Mouse (Mus musculus) midbrain, embryonic 13.5 days (tissue): ENCODE data around the gene Ralgapa2. TPM values are rescaled to one million over a fixed set of nuclear protein-coding genes. Genes with fewer than 3 reads are reported as not detected.
A peak's percentile ranks its signal among the peaks of the same experiment; 100 is the strongest.

Source experiments
- ATAC-seq: fragments of 200-750 bp; cut with Nextera tagmentation; 2 replicates; pipeline ENCODE4 v1.8.0; 2017; ENCODE audit warnings: mild to moderate bottlenecking, moderate TSS enrichment, moderate library complexity
- H3K27ac ChIP-seq: fragments of 300-500 bp; sonication (generic); 2 replicates; pipeline ENCODE4 v1.5.1; 2015; ENCODE audit warnings: inconsistent platforms, mild to moderate bottlenecking, moderate library complexity
- H3K27me3 ChIP-seq: fragments of 300-500 bp; sonication (generic); 2 replicates; pipeline ENCODE4 v1.6.1; 2015; ENCODE audit warnings: mild to moderate bottlenecking, inconsistent platforms
- H3K36me3 ChIP-seq: fragments of 300-500 bp; sonication (generic); 2 replicates; pipeline ENCODE4 v1.6.1; 2015; ENCODE audit warnings: mild to moderate bottlenecking, inconsistent platforms
- H3K4me1 ChIP-seq: fragments of 300-500 bp; sonication (generic); replicated peaks from 2 replicates; pipeline ENCODE4 v1.6.1; 2015; ENCODE audit warnings: inconsistent platforms
- H3K4me2 ChIP-seq: fragments of 300-500 bp; sonication (generic); replicated peaks from 2 replicates; pipeline ENCODE4 v1.6.1; 2015; ENCODE audit warnings: moderate library complexity, mild to moderate bottlenecking, inconsistent platforms
- H3K4me3 ChIP-seq: fragments of 300-500 bp; sonication (generic); replicated peaks from 2 replicates; pipeline ENCODE4 v1.5.1; 2015; ENCODE audit warnings: mild to moderate bottlenecking, inconsistent platforms
- H3K9ac ChIP-seq: fragments of 300-500 bp; sonication (generic); replicated peaks from 2 replicates; pipeline ENCODE4 v1.6.1; 2015; ENCODE audit warnings: mild to moderate bottlenecking, inconsistent platforms
- H3K9me3 ChIP-seq: fragments of 300-500 bp; sonication (generic); 2 replicates; pipeline ENCODE4 v1.6.1; 2016; ENCODE audit warnings: mild to moderate bottlenecking, inconsistent platforms
- WGBS: fragments of 180-500 bp; shearing (Covaris S2); methylation state at CpG from one replicate; pipeline ENCODE4 v1.1.7; 2015; 5-methylcytosine and 5-hydroxymethylcytosine counted together
- polyA plus RNA-seq: library from polyadenylated mRNA; unstranded; fragments of >200 nt; fragmentation: Nextera tagmentation; extraction: Ambion mirVana; gene quantifications from 2 replicates; pipeline ENCODE4 v1.2.1, GENCODE M21; 2015

The Ralgapa2 gene
- polyA plus RNA-seq, 1 experiment from 2014 or later = 11.7 TPM

GRCm38 (mm10) chr2:146524685-146525415 is 12.7 kb upstream of the Ralgapa2 start:
- H3K27me3 ChIP-seq = no peaks in the 10 kb centered on the region
- ATAC-seq = no peak
- no peaks in the 10 kb centered on the region for H3K4me1 ChIP-seq
- 90% methylated on average over 4 of the region's 4 CpGs for WGBS
- H3K27ac ChIP-seq = no peak overlapping the region
- H3K4me2 ChIP-seq = no peak overlapping the region
- H3K4me3 ChIP-seq = no peak overlapping the region
- no peaks in the 10 kb centered on the region for H3K9me3 ChIP-seq
- no peak overlapping the region for H3K9ac ChIP-seq
- no peaks in the 10 kb centered on the region for H3K36me3 ChIP-seq

- Histone ChIP-seq H3K4me1 (0 out of 2 replicates have a peak, but pooled peaks cover 3% of the 10 kb centered on the region), H3K4me2 (no peak overlapping the region), H3K9me3 (no peaks in the 10 kb centered on the region), H3K9ac (no peak overlapping the region), H3K27me3 (no peaks in the 10 kb centered on the region), H3K27ac (no peak overlapping the region), H3K36me3 (no peaks in the 10 kb centered on the region), H3K4me3 (no peak overlapping the region)
- 86% methylated on average over 2 of the region's 2 CpGs for WGBS
- no peak for ATAC-seq
Measured at GRCm38 (mm10) chr2:146516894-146517293, 4.8 kb upstream of the Ralgapa2 start.

- ATAC-seq = no peak
- H3K36me3 ChIP-seq = no peaks in the 10 kb centered on the region
- H3K9me3 ChIP-seq = no peaks in the 10 kb centered on the region
- no peak overlapping the region for H3K4me2 ChIP-seq
- H3K4me3 ChIP-seq = no peak overlapping the region
- no peaks in the 10 kb centered on the region for H3K27me3 ChIP-seq
- H3K27ac ChIP-seq = no peak overlapping the region
- H3K9ac ChIP-seq = no peak overlapping the region
- WGBS = 82% methylated on average over 2 of the region's 2 CpGs
- H3K4me1 ChIP-seq = peaks cover 12% of the 10 kb centered on the region
Measured at GRCm38 (mm10) chr2:146515081-146515480, 2.9 kb upstream of the Ralgapa2 start.

- Histone ChIP-seq H3K4me3 (peak overlapping the region; percentile 91; the same call in 1 of the 2 replicates), H3K9ac (no peak overlapping the region), H3K27ac (no peak overlapping the region), H3K27me3 (no peaks in the 10 kb centered on the region), H3K4me1 (peaks cover 21% of the 10 kb centered on the region), H3K9me3 (no peaks in the 10 kb centered on the region), H3K36me3 (no peaks in the 10 kb centered on the region), H3K4me2 (peak overlapping the region; percentile 35; the same call in 1 of the 2 replicates)
- WGBS = 86% methylated on average over 2 of the region's 2 CpGs
- ATAC-seq = peak; percentile 5
Measured at GRCm38 (mm10) chr2:146512581-146512920, 407 bp upstream of the Ralgapa2 start.

- no peaks in the 10 kb centered on the region for H3K36me3 ChIP-seq
- WGBS = 0% methylated on average over 22 of the region's 22 CpGs
- peak overlapping the region; percentile 94 for H3K9ac ChIP-seq
- no peak for ATAC-seq
- H3K4me3 ChIP-seq = peak overlapping the region; percentile 91
- peaks cover 21% of the 10 kb centered on the region for H3K4me1 ChIP-seq
- no peaks in the 10 kb centered on the region for H3K27me3 ChIP-seq
- H3K27ac ChIP-seq = peak overlapping the region; percentile 46
- no peaks in the 10 kb centered on the region for H3K9me3 ChIP-seq
- H3K4me2 ChIP-seq = peak overlapping the region; percentile 81
Measured at GRCm38 (mm10) chr2:146511401-146511865, 711 bp downstream of the Ralgapa2 start.

- Histone ChIP-seq H3K4me3 (peak overlapping the region; percentile 91), H3K4me2 (peak overlapping the region; percentile 81), H3K9ac (peak overlapping the region; percentile 94), H3K4me1 (peaks cover 21% of the 10 kb centered on the region), H3K27ac (no peak overlapping the region), H3K36me3 (no peaks in the 10 kb centered on the region), H3K9me3 (no peaks in the 10 kb centered on the region), H3K27me3 (no peaks in the 10 kb centered on the region)
- 16% methylated on average over 1 of the region's 1 CpGs for WGBS
- no peak for ATAC-seq
Measured at GRCm38 (mm10) chr2:146510780-146511179, 1.4 kb downstream of the Ralgapa2 start.

GRCm38 (mm10) chr2:146502578-146503311 is 9.4 kb downstream of the Ralgapa2 start:
- H3K4me1 ChIP-seq = peaks cover 16% of the 10 kb centered on the region
- H3K4me3 ChIP-seq = no peak overlapping the region
- H3K9me3 ChIP-seq = no peaks in the 10 kb centered on the region
- H3K4me2 ChIP-seq = no peak overlapping the region
- no peak overlapping the region for H3K27ac ChIP-seq
- peak; percentile 62; the same call in 1 of the 2 replicates for ATAC-seq
- H3K9ac ChIP-seq = no peak overlapping the region
- no peaks in the 10 kb centered on the region for H3K27me3 ChIP-seq
- no peaks in the 10 kb centered on the region for H3K36me3 ChIP-seq
- WGBS = 75% methylated on average over 9 of the region's 9 CpGs

GRCm38 (mm10) chr2:146500067-146500466 is 12.1 kb downstream of the Ralgapa2 start:
- Histone ChIP-seq H3K9me3 (no peaks in the 10 kb centered on the region), H3K27me3 (no peaks in the 10 kb centered on the region), H3K27ac (no peak overlapping the region), H3K4me1 (peaks cover 16% of the 10 kb centered on the region), H3K9ac (no peak overlapping the region), H3K36me3 (no peaks in the 10 kb centered on the region), H3K4me2 (no peak overlapping the region), H3K4me3 (no peak overlapping the region)
- ATAC-seq = no peak
- WGBS = 96% methylated on average over 1 of the region's 1 CpGs

- ATAC-seq = no peak
- H3K4me2 ChIP-seq = no peak overlapping the region
- no peak overlapping the region for H3K9ac ChIP-seq
- no peak overlapping the region for H3K27ac ChIP-seq
- H3K27me3 ChIP-seq = no peaks in the 10 kb centered on the region
- no peaks in the 10 kb centered on the region for H3K36me3 ChIP-seq
- H3K4me3 ChIP-seq = no peak overlapping the region
- WGBS = 96% methylated on average over 1 of the region's 1 CpGs
- H3K9me3 ChIP-seq = no peaks in the 10 kb centered on the region
- H3K4me1 ChIP-seq = peaks cover 16% of the 10 kb centered on the region
Measured at GRCm38 (mm10) chr2:146499111-146499510, 13.0 kb downstream of the Ralgapa2 start.

GRCm38 (mm10) chr2:146498298-146498697 is 13.8 kb downstream of the Ralgapa2 start:
- Histone ChIP-seq H3K4me2 (no peak overlapping the region), H3K27ac (no peak overlapping the region), H3K4me1 (peaks cover 10% of the 10 kb centered on the region), H3K27me3 (no peaks in the 10 kb centered on the region), H3K4me3 (no peak overlapping the region), H3K36me3 (no peaks in the 10 kb centered on the region), H3K9me3 (no peaks in the 10 kb centered on the region), H3K9ac (no peak overlapping the region)
- ATAC-seq = no peak
- WGBS = 87% methylated on average over 6 of the region's 6 CpGs

- Histone ChIP-seq H3K9ac (no peak overlapping the region), H3K36me3 (no peaks in the 10 kb centered on the region), H3K4me3 (no peak overlapping the region), H3K4me1 (no peaks in the 10 kb centered on the region), H3K4me2 (no peak overlapping the region), H3K9me3 (no peaks in the 10 kb centered on the region), H3K27me3 (no peaks in the 10 kb centered on the region), H3K27ac (no peak overlapping the region)
- no peak for ATAC-seq
- WGBS = 24% methylated on average over 1 of the region's 1 CpGs
Measured at GRCm38 (mm10) chr2:146496995-146497394, 15.1 kb downstream of the Ralgapa2 start.

GRCm38 (mm10) chr2:146495781-146496180 is 16.4 kb downstream of the Ralgapa2 start:
- ATAC-seq = no peak
- H3K9ac ChIP-seq = no peak overlapping the region
- 75% methylated on average over 9 of the region's 9 CpGs for WGBS
- H3K27me3 ChIP-seq = no peaks in the 10 kb centered on the region
- H3K4me2 ChIP-seq = no peak overlapping the region
- H3K4me3 ChIP-seq = no peak overlapping the region
- H3K4me1 ChIP-seq = no peaks in the 10 kb centered on the region
- H3K27ac ChIP-seq = no peak overlapping the region
- H3K36me3 ChIP-seq = no peaks in the 10 kb centered on the region
- no peaks in the 10 kb centered on the region for H3K9me3 ChIP-seq
